Mouse (Mus musculus) limb, embryonic 15.5 days (tissue): ENCODE results near the gene Stra6. TPM values are rescaled to one million over a fixed set of nuclear protein-coding genes. Genes with fewer than 3 reads are reported as not detected.

Experiments
- ATAC-seq: fragments of 200-750 bp; cut with Nextera tagmentation; 2 replicates; pipeline ENCODE4 v1.8.0; 2017; ENCODE audit warnings: low read depth, moderate TSS enrichment; ENCODE audit not compliant: insufficient number of reproducible peaks, low FRiP score, low TSS enrichment
- H3K27ac ChIP-seq: fragments of 300-500 bp; sonication (generic); 2 replicates; pipeline ENCODE4 v1.5.1; 2015; ENCODE audit warnings: moderate library complexity, mild to moderate bottlenecking, inconsistent platforms
- H3K27me3 ChIP-seq: fragments of 300-500 bp; sonication (generic); 2 replicates; pipeline ENCODE4 v1.6.1; 2015; ENCODE audit warnings: inconsistent platforms
- H3K36me3 ChIP-seq: fragments of 300-500 bp; sonication (generic); 2 replicates; pipeline ENCODE4 v1.6.1; 2015; ENCODE audit warnings: inconsistent platforms
- H3K4me1 ChIP-seq: fragments of 300-500 bp; sonication (generic); 2 replicates; pipeline ENCODE4 v1.6.1; 2015; ENCODE audit warnings: inconsistent platforms
- H3K4me2 ChIP-seq: fragments of 300-500 bp; sonication (generic); 2 replicates; pipeline ENCODE4 v1.6.1; 2015; ENCODE audit warnings: mild to moderate bottlenecking, inconsistent platforms
- H3K4me3 ChIP-seq: fragments of 300-500 bp; sonication (generic); 2 replicates; pipeline ENCODE4 v1.5.1; 2015; ENCODE audit warnings: mild to moderate bottlenecking, inconsistent platforms
- H3K9ac ChIP-seq: fragments of 300-500 bp; sonication (generic); 2 replicates; pipeline ENCODE4 v1.6.1; 2015; ENCODE audit warnings: inconsistent platforms
- H3K9me3 ChIP-seq: fragments of 300-500 bp; sonication (generic); 2 replicates; pipeline ENCODE4 v1.6.1; 2016; ENCODE audit warnings: inconsistent platforms
- WGBS: fragments of 180-500 bp; shearing (Covaris S2); methylation state at CpG from one replicate; pipeline ENCODE4 v1.1.7; 2015; 5-methylcytosine and 5-hydroxymethylcytosine counted together
- polyA plus RNA-seq: library from polyadenylated mRNA; unstranded; fragments of >200 nt; fragmentation: Nextera tagmentation; extraction: Ambion mirVana; gene quantifications from 2 replicates; pipeline ENCODE4 v1.2.1, GENCODE M21; 2015

The Stra6 gene
- polyA plus RNA-seq, 1 experiment from 2014 or later, result 8.8 TPM

DNA sequence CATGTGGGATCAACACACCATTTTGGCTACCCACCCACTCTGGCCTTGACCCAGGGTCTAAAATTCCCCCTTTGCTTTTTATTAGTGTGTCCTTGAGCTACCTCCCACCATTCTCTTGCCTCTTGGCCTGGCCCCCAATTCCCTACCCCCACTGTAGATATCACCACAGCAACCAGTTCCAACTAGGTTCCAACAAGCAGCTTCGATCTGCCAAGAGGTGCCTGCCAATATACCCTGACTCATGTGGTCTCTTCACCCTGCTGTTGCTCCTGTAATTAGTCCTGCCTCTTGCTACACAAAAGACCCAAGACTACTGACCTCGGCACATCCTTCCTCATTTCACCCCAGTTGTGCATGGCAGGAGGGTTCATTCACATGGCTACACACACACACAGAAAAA lies 21.5 kb downstream of the Stra6 start:
- H3K4me1 ChIP-seq, result peaks cover 43% of the 10 kb centered on the region
- no peak overlapping the region for H3K4me2 ChIP-seq
- no peaks in the 10 kb centered on the region for H3K27me3 ChIP-seq
- 23% methylated on average over 2 of the region's 2 CpGs for WGBS
- no peaks in the 10 kb centered on the region for H3K9me3 ChIP-seq
- no peaks in the 10 kb centered on the region for H3K36me3 ChIP-seq
- H3K9ac ChIP-seq, result no peak overlapping the region
- no peak overlapping the region for H3K4me3 ChIP-seq
- no peak overlapping the region for H3K27ac ChIP-seq
- no peak for ATAC-seq

DNA sequence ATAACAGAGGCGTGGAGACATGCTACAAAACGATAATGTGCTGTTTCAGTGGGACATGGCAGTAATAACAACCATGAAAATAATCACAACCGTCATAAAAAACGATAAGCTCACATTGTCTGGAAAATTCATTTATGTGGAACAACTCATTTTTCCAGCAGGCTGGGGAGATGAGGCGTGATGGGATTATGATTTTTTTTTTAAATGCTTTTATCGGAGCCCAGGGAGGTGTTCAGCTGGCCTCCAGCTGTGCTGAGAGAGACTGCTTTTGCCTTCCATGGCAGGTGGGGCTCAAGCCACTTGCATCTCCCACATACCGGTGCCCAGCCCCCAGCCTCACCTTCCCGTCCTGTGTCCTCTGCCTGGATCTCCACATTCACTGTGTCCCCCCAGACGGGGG lies 22.6 kb downstream of the Stra6 start:
- Histone ChIP-seq H3K4me2 (no peak overlapping the region), H3K4me3 (no peak overlapping the region), H3K4me1 (peaks cover 43% of the 10 kb centered on the region), H3K27ac (no peak overlapping the region; the same call in 1 of the 2 replicates), H3K9ac (no peak overlapping the region), H3K9me3 (no peaks in the 10 kb centered on the region), H3K27me3 (no peaks in the 10 kb centered on the region), H3K36me3 (no peaks in the 10 kb centered on the region)
- 19% methylated on average over 9 of the region's 9 CpGs for WGBS
- no peak for ATAC-seq

DNA sequence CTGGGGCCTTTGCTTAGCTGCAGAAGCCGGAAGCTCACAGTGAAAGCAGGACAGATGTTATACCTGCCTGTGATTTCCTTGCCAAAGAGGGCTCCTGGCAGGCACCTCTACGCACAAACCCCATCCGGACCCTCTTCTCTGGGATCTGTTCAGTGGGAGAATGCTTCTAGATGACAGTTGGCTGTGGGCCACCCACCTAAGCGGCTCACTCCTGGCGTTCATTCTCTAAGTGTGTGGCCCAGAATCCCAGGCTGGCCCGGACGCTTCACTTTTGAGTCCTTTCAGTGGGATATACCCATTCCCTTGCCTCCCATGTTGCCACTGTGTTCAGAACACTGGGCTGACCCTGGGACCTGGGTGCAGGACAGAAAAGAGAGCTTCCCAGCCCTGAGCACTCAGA lies 23.3 kb downstream of the Stra6 start:
- Histone ChIP-seq H3K9ac (no peak overlapping the region), H3K27me3 (no peaks in the 10 kb centered on the region), H3K4me2 (no peak overlapping the region), H3K9me3 (no peaks in the 10 kb centered on the region), H3K4me1 (peaks cover 50% of the 10 kb centered on the region), H3K36me3 (no peaks in the 10 kb centered on the region), H3K27ac (no peak overlapping the region), H3K4me3 (no peak overlapping the region)
- 41% methylated on average over 7 of the region's 7 CpGs for WGBS
- ATAC-seq, result no peak

DNA sequence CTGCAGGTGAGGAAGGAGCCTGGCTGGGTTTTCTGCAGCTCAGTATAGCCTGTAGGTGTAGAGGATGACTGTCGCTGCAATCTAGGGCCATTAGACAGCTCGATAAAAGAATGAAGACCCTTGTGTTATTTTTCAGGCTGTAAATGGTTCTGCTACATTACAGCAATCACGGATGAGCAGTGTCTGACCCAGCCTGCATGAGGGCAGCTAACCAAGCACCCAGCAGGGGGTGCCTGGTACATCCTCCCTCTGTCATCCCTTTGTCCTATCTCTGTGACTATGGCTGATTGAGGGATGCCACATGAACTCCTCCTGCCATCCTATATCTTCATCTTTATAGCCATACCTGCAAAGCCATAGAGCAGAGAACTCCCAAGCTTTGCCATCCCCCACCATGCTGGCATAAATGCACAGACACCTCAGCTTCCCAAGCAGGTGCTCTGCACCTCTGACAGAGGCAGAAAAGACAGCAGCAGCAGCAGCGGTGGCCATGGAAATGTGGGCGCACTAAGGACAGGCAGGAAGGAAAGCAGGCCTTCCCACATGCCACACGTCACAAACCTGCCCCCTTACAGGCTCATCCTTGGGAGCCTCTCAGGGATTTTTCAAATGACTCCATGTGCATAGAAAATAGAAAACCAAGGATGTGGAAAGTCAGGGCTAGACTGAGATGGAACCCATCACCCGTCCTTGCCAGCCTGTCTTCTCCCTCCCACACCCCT lies 23.9 kb downstream of the Stra6 start:
- Histone ChIP-seq H3K27ac (no peak overlapping the region), H3K27me3 (no peaks in the 10 kb centered on the region), H3K4me1 (peaks cover 55% of the 10 kb centered on the region), H3K9me3 (no peaks in the 10 kb centered on the region), H3K36me3 (no peaks in the 10 kb centered on the region), H3K9ac (no peak overlapping the region), H3K4me3 (no peak overlapping the region), H3K4me2 (no peak overlapping the region)
- no peak for ATAC-seq
- 64% methylated on average over 7 of the region's 7 CpGs for WGBS

DNA sequence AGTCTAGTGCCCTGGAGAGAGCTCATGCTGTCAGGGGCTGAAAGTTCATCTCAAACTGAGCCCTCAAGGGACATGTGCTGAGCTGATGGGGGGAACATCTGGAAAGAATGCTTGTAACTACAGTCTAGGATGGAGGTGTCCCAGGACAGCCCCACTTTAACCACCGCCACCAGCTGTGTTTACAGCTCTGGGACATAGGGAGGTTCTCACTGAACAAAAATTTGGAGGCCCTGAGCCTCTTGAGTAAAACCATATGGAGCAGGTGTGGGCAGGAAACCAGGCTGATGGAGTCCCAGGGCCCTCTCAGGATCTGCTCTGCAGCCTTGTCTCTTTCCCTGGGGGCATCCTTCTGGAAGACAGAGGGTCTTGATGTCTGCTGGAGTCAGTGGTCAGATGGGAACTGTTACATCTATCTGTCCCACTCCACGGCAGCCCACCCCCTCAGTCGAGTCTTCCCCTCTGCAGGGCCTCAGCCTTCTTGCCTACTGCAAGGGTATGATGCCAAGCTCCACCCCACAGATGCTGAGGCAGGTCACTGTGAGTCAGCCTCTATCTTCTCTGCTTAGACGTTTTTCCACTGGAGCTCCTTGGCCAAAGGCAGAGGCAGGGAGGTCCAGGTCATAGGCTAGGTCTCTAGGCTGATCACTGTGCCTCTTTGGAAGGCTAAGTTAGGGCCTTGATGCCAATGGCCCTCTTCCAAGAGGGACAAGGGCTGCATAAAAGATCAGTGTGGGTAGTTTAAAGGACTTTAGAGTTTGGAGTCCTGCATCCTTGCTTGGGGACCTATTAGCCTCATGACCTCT lies 28.2 kb downstream of the Stra6 start:
- no peaks in the 10 kb centered on the region for H3K36me3 ChIP-seq
- H3K27me3 ChIP-seq, result no peaks in the 10 kb centered on the region
- peaks cover 37% of the 10 kb centered on the region for H3K4me1 ChIP-seq
- WGBS, result 20% methylated on average over 4 of the region's 4 CpGs
- H3K9ac ChIP-seq, result no peak overlapping the region
- no peak overlapping the region for H3K4me3 ChIP-seq
- no peaks in the 10 kb centered on the region for H3K9me3 ChIP-seq
- H3K4me2 ChIP-seq, result no peak overlapping the region
- ATAC-seq, result 0 out of 2 replicates have a peak, but pooled peaks have one; percentile 41
- H3K27ac ChIP-seq, result peak overlapping the region; percentile 54

DNA sequence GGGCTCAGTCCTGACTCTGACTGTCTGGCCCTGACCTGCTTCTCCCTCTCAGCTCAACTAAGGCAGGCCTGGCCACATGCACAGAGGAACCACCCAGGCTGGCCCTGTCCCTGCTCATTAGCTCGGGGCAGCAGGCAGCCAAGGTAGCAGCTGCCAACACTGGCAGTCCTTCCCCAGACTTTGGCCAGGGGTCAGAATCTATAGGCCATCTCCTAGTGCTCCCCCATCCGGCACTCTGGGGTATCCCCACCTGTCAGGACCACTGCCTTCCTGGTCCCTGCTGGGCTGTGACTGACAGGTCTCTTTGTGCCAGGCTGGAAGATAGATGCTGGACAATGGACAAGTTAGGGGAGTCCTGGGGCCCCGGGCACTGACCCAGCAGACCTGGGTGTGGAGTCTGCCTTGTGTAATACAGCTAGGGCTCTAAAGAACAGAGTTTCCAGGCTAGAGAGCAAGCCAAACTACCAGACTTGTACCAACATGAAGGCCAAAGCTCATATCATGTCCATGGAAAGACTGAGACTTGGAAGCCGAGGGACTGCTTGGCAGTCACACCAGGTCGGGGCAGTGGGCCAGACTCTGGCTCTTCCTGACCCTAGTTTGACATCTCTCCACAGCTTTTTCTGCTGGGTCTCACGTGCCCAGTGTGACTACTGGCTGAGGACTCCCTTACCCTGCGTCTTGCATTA lies 29.1 kb downstream of the Stra6 start:
- Histone ChIP-seq H3K4me2 (no peak overlapping the region), H3K4me3 (no peak overlapping the region), H3K9me3 (no peaks in the 10 kb centered on the region), H3K4me1 (peaks cover 30% of the 10 kb centered on the region), H3K27ac (0 out of 2 replicates have a peak overlapping the region, but pooled peaks have one; percentile 29), H3K36me3 (no peaks in the 10 kb centered on the region), H3K27me3 (no peaks in the 10 kb centered on the region), H3K9ac (no peak overlapping the region)
- ATAC-seq, result 0 out of 2 replicates have a peak, but pooled peaks have one; percentile 17
- 66% methylated on average over 7 of the region's 7 CpGs for WGBS

DNA sequence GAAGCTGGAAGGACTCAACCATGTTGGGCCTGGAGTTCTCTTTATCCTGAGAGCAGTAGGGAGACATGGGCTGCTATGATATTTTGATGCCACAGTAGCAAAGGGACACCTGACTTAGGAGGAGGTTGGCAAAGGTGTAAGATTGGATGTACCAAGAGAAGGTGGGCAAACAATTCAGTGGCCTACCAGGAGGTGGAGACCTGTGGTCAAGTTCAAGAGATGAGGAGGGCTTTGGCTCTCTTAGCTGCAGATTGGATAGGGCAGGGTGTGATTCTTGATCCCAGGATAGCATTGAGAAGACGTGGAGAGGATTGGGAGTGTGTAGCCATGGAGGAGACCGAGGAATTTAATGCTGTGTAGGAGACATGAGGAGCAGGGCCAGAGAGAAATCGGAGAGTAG lies 30.2 kb downstream of the Stra6 start:
- WGBS, result 67% methylated on average over 3 of the region's 3 CpGs
- H3K27ac ChIP-seq, result no peak overlapping the region
- no peaks in the 10 kb centered on the region for H3K27me3 ChIP-seq

DNA sequence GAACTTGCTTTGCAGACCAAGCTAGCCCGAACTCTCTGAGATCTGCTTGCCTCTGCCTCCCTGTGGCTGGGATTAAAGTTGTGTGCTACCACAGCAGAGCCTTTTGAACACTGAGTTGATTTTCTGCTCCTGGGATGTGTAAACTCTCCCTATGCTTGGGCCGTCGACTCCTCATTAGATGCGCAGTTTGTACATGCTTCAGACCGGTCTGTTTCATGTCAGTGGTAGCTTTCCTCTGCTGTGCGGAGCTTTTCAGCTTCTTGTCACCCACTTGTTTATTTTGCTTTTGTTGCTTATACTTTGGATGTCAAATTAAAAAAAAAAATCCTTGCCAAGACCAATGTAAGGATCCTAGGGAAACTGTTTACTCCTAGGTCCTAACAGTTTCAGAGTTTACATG lies 32.4 kb downstream of the Stra6 start:
- H3K36me3 ChIP-seq, result no peaks in the 10 kb centered on the region
- H3K4me1 ChIP-seq, result peaks cover 24% of the 10 kb centered on the region
- no peak overlapping the region for H3K9ac ChIP-seq
- H3K27ac ChIP-seq, result no peak overlapping the region
- no peak overlapping the region for H3K4me2 ChIP-seq
- no peaks in the 10 kb centered on the region for H3K27me3 ChIP-seq
- H3K4me3 ChIP-seq, result no peak overlapping the region
- WGBS, result 81% methylated on average over 6 of the region's 6 CpGs
- ATAC-seq, result no peak
- no peaks in the 10 kb centered on the region for H3K9me3 ChIP-seq

More for the DNA sequence above, 30.2 kb downstream of the Stra6 start:
- Histone ChIP-seq H3K4me2 (no peak overlapping the region), H3K36me3 (no peaks in the 10 kb centered on the region), H3K4me1 (peaks cover 26% of the 10 kb centered on the region), H3K9ac (no peak overlapping the region), H3K9me3 (no peaks in the 10 kb centered on the region), H3K4me3 (no peak overlapping the region)
- no peak for ATAC-seq

DNA sequence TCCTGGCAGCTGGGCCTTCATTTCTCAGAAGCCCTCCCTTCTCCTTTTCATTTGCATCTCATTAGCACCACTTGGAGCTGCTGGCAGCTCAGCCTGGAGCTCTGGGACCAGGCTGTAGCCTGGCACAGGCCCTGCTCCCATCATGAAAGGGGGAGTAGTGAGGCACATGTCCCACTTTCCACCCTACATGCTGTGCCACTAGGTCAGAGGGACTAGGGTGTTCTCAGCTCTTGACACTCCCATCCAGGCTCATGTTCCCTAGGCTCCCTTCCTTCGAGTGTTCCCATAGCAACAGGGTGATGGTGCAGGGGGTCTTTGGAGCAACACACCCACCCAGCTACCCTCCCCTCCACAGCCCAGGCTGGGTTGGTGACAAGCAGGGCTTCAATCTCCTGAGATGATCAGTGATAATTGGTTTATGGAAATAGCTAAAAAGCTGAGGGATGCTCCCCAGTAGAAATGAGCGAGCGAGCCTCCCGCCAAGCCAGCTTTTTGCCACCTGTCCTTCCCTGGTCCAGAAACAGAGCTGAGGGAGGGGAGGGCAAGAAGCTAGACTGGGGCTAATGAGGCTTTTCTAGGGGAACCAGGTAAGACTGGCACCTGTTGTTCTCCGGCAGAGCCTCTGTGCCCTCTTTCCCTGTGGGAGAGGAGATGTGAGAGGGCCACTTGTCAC lies 33.2 kb downstream of the Stra6 start:
- Histone ChIP-seq H3K27ac (no peak overlapping the region), H3K9me3 (no peaks in the 10 kb centered on the region)

DNA sequence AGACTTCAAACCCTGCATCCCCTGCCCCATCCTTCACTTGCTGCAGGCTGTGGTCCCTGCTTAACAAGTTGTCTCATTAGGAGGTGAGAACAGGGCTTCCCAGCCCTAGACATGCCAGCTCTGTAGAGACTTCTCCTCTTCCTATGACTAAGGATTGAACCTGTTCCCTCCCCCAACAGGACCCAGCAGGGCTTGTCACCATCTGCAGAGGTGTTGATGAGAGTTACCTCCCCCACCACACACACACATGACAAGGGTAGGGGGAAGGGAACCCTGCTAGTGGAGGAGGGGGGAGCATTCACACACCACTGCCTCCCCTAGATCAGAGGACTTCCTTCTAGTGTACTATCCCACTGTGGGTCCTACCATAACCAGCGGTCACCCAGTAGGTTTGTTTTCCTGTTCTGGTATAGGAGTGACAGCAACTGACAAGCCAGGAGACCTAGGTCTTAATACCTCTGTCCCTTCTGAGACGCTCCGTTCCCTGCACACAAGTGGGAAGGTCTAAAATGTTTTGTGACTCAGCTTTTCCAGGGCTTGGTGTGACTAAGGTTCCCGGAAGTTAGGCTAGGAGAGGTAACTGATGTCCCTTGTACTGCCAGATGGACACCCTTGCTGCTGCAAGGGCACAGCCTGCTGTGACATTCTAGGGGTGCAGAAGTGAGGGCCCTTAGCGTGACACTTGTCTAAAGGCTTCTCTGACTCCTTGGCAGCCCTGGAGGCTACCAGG lies 36.4 kb downstream of the Stra6 start:
- ATAC-seq, result no peak
- Histone ChIP-seq H3K9me3 (no peaks in the 10 kb centered on the region), H3K36me3 (no peaks in the 10 kb centered on the region), H3K27me3 (no peaks in the 10 kb centered on the region), H3K4me3 (no peak overlapping the region), H3K27ac (no peak overlapping the region), H3K9ac (no peak overlapping the region), H3K4me2 (no peak overlapping the region), H3K4me1 (0 out of 2 replicates have a peak, but pooled peaks cover 2% of the 10 kb centered on the region)
- 64% methylated on average over 5 of the region's 5 CpGs for WGBS

More for the DNA sequence above, 33.2 kb downstream of the Stra6 start:
- Histone ChIP-seq H3K4me1 (peaks cover 16% of the 10 kb centered on the region), H3K36me3 (no peaks in the 10 kb centered on the region), H3K27me3 (no peaks in the 10 kb centered on the region), H3K9ac (no peak overlapping the region), H3K4me3 (no peak overlapping the region), H3K4me2 (no peak overlapping the region)
- ATAC-seq, result no peak
- 71% methylated on average over 5 of the region's 5 CpGs for WGBS

DNA sequence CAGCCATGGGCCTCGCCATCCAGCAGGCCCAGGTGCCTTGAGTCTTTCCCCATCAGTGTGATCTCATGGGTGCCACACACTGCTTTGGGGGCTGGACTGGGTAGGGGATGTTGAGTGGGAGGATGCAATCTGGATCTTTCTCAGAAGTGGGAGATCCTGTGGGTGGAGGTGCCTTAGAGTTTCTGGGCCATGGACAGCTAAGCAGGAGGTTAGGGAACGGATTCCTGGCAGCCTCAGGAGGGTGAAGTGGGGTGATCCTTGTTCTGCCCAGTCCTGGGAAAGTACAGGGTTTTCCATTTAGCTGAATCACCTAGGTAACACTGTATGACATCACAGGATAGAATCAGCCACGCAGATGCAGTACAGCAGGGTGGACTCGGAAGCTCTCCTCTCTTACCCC lies 38.4 kb downstream of the Stra6 start:
- H3K4me1 ChIP-seq, result peaks cover 7% of the 10 kb centered on the region; the same call in 1 of the 2 replicates
- no peak overlapping the region for H3K27ac ChIP-seq
- 70% methylated on average over 4 of the region's 4 CpGs for WGBS
- H3K9me3 ChIP-seq, result no peaks in the 10 kb centered on the region
- no peaks in the 10 kb centered on the region for H3K27me3 ChIP-seq
- no peaks in the 10 kb centered on the region for H3K36me3 ChIP-seq
- no peak for ATAC-seq
- H3K4me3 ChIP-seq, result no peak overlapping the region
- no peak overlapping the region for H3K4me2 ChIP-seq
- no peak overlapping the region for H3K9ac ChIP-seq
